Mouse (Mus musculus) frontal cortex, adult (tissue): ENCODE results near the gene Grb14.

Source experiments
- ATAC-seq: cut with Nextera tagmentation; 2 replicates; pipeline ENCODE4 v1.9.2; 2017; ENCODE audit warnings: mild to moderate bottlenecking, moderate library complexity, mixed read lengths; ENCODE audit not compliant: low TSS enrichment

The Grb14 gene

GRCm38 (mm10) chr2:64974549-64974948 lies 50.2 kb downstream of the Grb14 start:
- no peak for ATAC-seq

GRCm38 (mm10) chr2:64973819-64974441 lies 50.9 kb downstream of the Grb14 start:
- no peak for ATAC-seq

GRCm38 (mm10) chr2:64973125-64973524 lies 51.7 kb downstream of the Grb14 start:
- no peak for ATAC-seq

GRCm38 (mm10) chr2:64971828-64972227 lies 53.0 kb downstream of the Grb14 start:
- peak; percentile 73 for ATAC-seq

- peak; percentile 29; the same call in 1 of the 2 replicates for ATAC-seq
These were observed 53.8 kb downstream of the Grb14 start for GRCm38 (mm10) chr2:64970992-64971391.

GRCm38 (mm10) chr2:64966893-64967444 lies 57.8 kb downstream of the Grb14 start:
- 0 out of 2 replicates have a peak, but pooled peaks have one; percentile 25 for ATAC-seq

GRCm38 (mm10) chr2:64966323-64966722 lies 58.5 kb downstream of the Grb14 start:
- no peak for ATAC-seq

- peak; percentile 69 for ATAC-seq
These were observed 59.4 kb downstream of the Grb14 start for GRCm38 (mm10) chr2:64965227-64965864.

- ATAC-seq: peak; percentile 62
These were observed 62.6 kb downstream of the Grb14 start for GRCm38 (mm10) chr2:64962196-64962595.

- no peak for ATAC-seq
These were observed 63.4 kb downstream of the Grb14 start for GRCm38 (mm10) chr2:64961381-64961780.

- ATAC-seq: no peak
These were observed 65.1 kb downstream of the Grb14 start for GRCm38 (mm10) chr2:64959657-64960056.

- ATAC-seq: no peak
These were observed 69.3 kb downstream of the Grb14 start for GRCm38 (mm10) chr2:64955441-64955840.

GRCm38 (mm10) chr2:64949210-64949609 lies 75.6 kb downstream of the Grb14 start:
- ATAC-seq: peak; percentile 21; the same call in 1 of the 2 replicates

GRCm38 (mm10) chr2:64948418-64949169 lies 76.2 kb downstream of the Grb14 start:
- ATAC-seq: peak; percentile 98

- no peak for ATAC-seq
These were observed 77.3 kb downstream of the Grb14 start for GRCm38 (mm10) chr2:64947484-64947883.

- peak; percentile 93 for ATAC-seq
These were observed 103.9 kb downstream of the Grb14 start for GRCm38 (mm10) chr2:64920879-64921278.

- ATAC-seq: peak; percentile 95
These were observed 109.3 kb downstream of the Grb14 start for GRCm38 (mm10) chr2:64915448-64915847.

- no peak for ATAC-seq
These were observed 119.9 kb downstream of the Grb14 start for GRCm38 (mm10) chr2:64904877-64905276.

GRCm38 (mm10) chr2:64897844-64898243 lies 126.9 kb downstream of the Grb14 start:
- no peak for ATAC-seq

GRCm38 (mm10) chr2:64893233-64893632 lies 131.6 kb downstream of the Grb14 start:
- ATAC-seq: no peak

- ATAC-seq: 0 out of 2 replicates have a peak, but pooled peaks have one; percentile 27
These were observed 137.6 kb downstream of the Grb14 start for GRCm38 (mm10) chr2:64887098-64887757.

GRCm38 (mm10) chr2:64885696-64886095 lies 139.1 kb downstream of the Grb14 start:
- ATAC-seq: peak; percentile 50
